In genomic region chr1:191855136-191855878, GRCm38 (mm10) we compare ENCODE assay signal across 10 mouse cellular contexts. TPM values are rescaled to one million over a fixed set of nuclear protein-coding genes. Genes with fewer than 3 reads are reported as not detected.
A peak's percentile ranks its signal among the peaks of the same experiment; 100 is the strongest.
DNase-seq lines count a peak whose midpoint lies in the region; ATAC-seq and TF ChIP-seq lines count a peak whose summit lies in the region.
"Had no signal": no experiment of that assay in that cellular context is flagged by ENCODE, and none has a peak within 500 bp of the region (broad histone marks: within the 10 kb centered on the region; RNA-seq: fewer than 3 reads in every experiment).

No protein-coding gene starts in this region.

- no peaks in the 10 kb centered on the region for H3K36me3 ChIP-seq in forebrain, embryonic 10.5 days (replicated peaks)
- no peaks in the 10 kb centered on the region for H3K36me3 ChIP-seq in forebrain, embryonic 12.5 days (replicated peaks)
- no peaks in the 10 kb centered on the region for H3K36me3 ChIP-seq in limb, embryonic 13.5 days
- no peaks in the 10 kb centered on the region for H3K36me3 ChIP-seq in thymus, adult 2 months (ENCODE audit: control insufficient read depth, insufficient read depth, low read length)
- H3K36me3 ChIP-seq: embryonic facial prominence, embryonic 13.5 days; limb, embryonic 12.5 days had no signal

- TF ChIP-seq CTCF in thymus, adult 2 months (IDR thresholded peaks at IDR 0.05; ENCODE audit: borderline replicate concordance, control insufficient read depth, extremely low read depth, insufficient read depth, low read length, poor library complexity): no peak

- H3K4me3 ChIP-seq in forebrain, embryonic 10.5 days: no peak overlapping the region
- H3K4me3 ChIP-seq in forebrain, embryonic 12.5 days (replicated peaks): no peak overlapping the region
- H3K4me3 ChIP-seq in limb, embryonic 13.5 days: no peak overlapping the region
- H3K4me3 ChIP-seq in thymus, adult 2 months (ENCODE audit: control insufficient read depth, insufficient read depth, low read length): no peak overlapping the region
- H3K4me3 ChIP-seq: embryonic facial prominence, embryonic 13.5 days; limb, embryonic 12.5 days had no signal

- no peak for ATAC-seq in forebrain, embryonic 12.5 days (ENCODE audit: low FRiP score)
- peak; percentile 38; the same call in 1 of the 2 replicates for ATAC-seq in limb, embryonic 13.5 days (ENCODE audit: low FRiP score, low read depth)

- H3K27ac ChIP-seq in forebrain, embryonic 10.5 days: peak overlapping the region; percentile 60; the same call in 1 of the 2 replicates
- H3K27ac ChIP-seq in forebrain, embryonic 12.5 days: no peak overlapping the region
- H3K27ac ChIP-seq in limb, embryonic 13.5 days: no peak overlapping the region
- no peak overlapping the region for H3K27ac ChIP-seq in thymus, adult 2 months (ENCODE audit: control insufficient read depth, insufficient read depth, low read length)
- H3K27ac ChIP-seq: embryonic facial prominence, embryonic 13.5 days; limb, embryonic 12.5 days had no signal

- no peak overlapping the region for H3K9ac ChIP-seq in forebrain, embryonic 12.5 days
- H3K9ac ChIP-seq in limb, embryonic 13.5 days: no peak overlapping the region
- H3K9ac ChIP-seq: embryonic facial prominence, embryonic 13.5 days; limb, embryonic 12.5 days had no signal

- no peaks in the 10 kb centered on the region for H3K27me3 ChIP-seq in forebrain, embryonic 10.5 days (ENCODE audit: poor library complexity, severe bottlenecking)
- no peaks in the 10 kb centered on the region for H3K27me3 ChIP-seq in forebrain, embryonic 12.5 days
- H3K27me3 ChIP-seq in limb, embryonic 13.5 days: no peaks in the 10 kb centered on the region
- H3K27me3 ChIP-seq in thymus, adult 2 months (ENCODE audit: control insufficient read depth, insufficient read depth, low read length): no peaks in the 10 kb centered on the region
- H3K27me3 ChIP-seq: embryonic facial prominence, embryonic 13.5 days; limb, embryonic 12.5 days had no signal

- peaks cover 4% of the 10 kb centered on the region; the same call in 1 of the 2 replicates for H3K4me1 ChIP-seq in forebrain, embryonic 10.5 days
- H3K4me1 ChIP-seq in forebrain, embryonic 12.5 days: no peaks in the 10 kb centered on the region
- no peaks in the 10 kb centered on the region for H3K4me1 ChIP-seq in limb, embryonic 13.5 days
- no peaks in the 10 kb centered on the region for H3K4me1 ChIP-seq in thymus, adult 2 months (replicated peaks; ENCODE audit: control insufficient read depth, insufficient read depth, low read length)
- H3K4me1 ChIP-seq: embryonic facial prominence, embryonic 13.5 days; limb, embryonic 12.5 days had no signal

- WGBS in forebrain, embryonic 10.5 days: 83% methylated on average over 10 of the region's 10 CpGs
- WGBS in forebrain, embryonic 12.5 days: 80% methylated on average over 10 of the region's 10 CpGs
- WGBS in limb, embryonic 13.5 days: 65% methylated on average over 10 of the region's 10 CpGs
- 87% methylated on average over 10 of the region's 10 CpGs for WGBS in thymus, adult 2 months

- H3K9me3 ChIP-seq in forebrain, embryonic 10.5 days: no peaks in the 10 kb centered on the region
- H3K9me3 ChIP-seq in forebrain, embryonic 12.5 days: no peaks in the 10 kb centered on the region
- H3K9me3 ChIP-seq in limb, embryonic 13.5 days: no peaks in the 10 kb centered on the region
- H3K9me3 ChIP-seq: embryonic facial prominence, embryonic 13.5 days; limb, embryonic 12.5 days had no signal

- no peak for DNase-seq in forebrain, embryonic 10.5 days (ENCODE audit: extremely low spot score, low spot score)
- peak; percentile 61 for DNase-seq in right cerebral cortex, adult 18-20 months
- no peak for DNase-seq in right cerebral cortex, postnatal 4 days
- DNase-seq in testis, postnatal 10 days (ENCODE audit: low spot score): peak; percentile 67
- DNase-seq in thymus, adult 2 months: no peak
- DNase-seq in cerebellum, postnatal 36 days: no peak

- TF ChIP-seq POLR2A in thymus, adult 2 months (IDR thresholded peaks at IDR 0.05; ENCODE audit: control insufficient read depth, extremely low read depth, insufficient read depth, low read length, poor library complexity): no peak

- no peak overlapping the region for H3K4me2 ChIP-seq in forebrain, embryonic 12.5 days
- no peak overlapping the region for H3K4me2 ChIP-seq in limb, embryonic 13.5 days (replicated peaks)
- H3K4me2 ChIP-seq: embryonic facial prominence, embryonic 13.5 days; limb, embryonic 12.5 days had no signal

RNA-seq across cellular contexts. Expression of gene Nek2, which starts 34.1 kb away (rescaled TPM):
- polyA plus RNA-seq in forebrain, embryonic 10.5 days (2016; fragmentation: Nextera tagmentation; extraction: Ambion mirVana): 69.8 and 70.8 TPM in 2 replicates
- polyA plus RNA-seq in forebrain, embryonic 12.5 days (2016; fragmentation: Nextera tagmentation; extraction: Ambion mirVana): 55.2 and 56.1 TPM in 2 replicates
- polyA plus RNA-seq in limb, embryonic 13.5 days (2015; fragmentation: Nextera tagmentation; extraction: Ambion mirVana): 28.4 and 31.2 TPM in 2 replicates
- polyA plus RNA-seq in thymus, adult 2 months (2012; rRNA removed): 14.9 and 24.3 TPM in 2 replicates

RNA-seq across cellular contexts. Expression of gene Slc30a1, which starts 51.3 kb away (rescaled TPM):
- 1.2 and 1.5 TPM in 2 replicates for polyA plus RNA-seq in forebrain, embryonic 10.5 days (2016; fragmentation: Nextera tagmentation; extraction: Ambion mirVana)
- polyA plus RNA-seq in forebrain, embryonic 12.5 days (2016; fragmentation: Nextera tagmentation; extraction: Ambion mirVana): 2.4 and 4.2 TPM in 2 replicates
- 1.7 and 2.5 TPM in 2 replicates for polyA plus RNA-seq in limb, embryonic 13.5 days (2015; fragmentation: Nextera tagmentation; extraction: Ambion mirVana)
- 8.4 and 9.1 TPM in 2 replicates for polyA plus RNA-seq in thymus, adult 2 months (2012; rRNA removed)

Comparison
In these comparisons a context has a peak if more than half of its experiments do, and no peak if none do; other contexts are left out.
1. DNase-seq: peak in right cerebral cortex, adult 18-20 months (single experiment) and testis, postnatal 10 days (single experiment); none in forebrain, embryonic 10.5 days (single experiment), right cerebral cortex, postnatal 4 days (single experiment), thymus, adult 2 months (single experiment) and cerebellum, postnatal 36 days (0 of 2).